Mouse (Mus musculus) ZHBTc4 (cell line): ENCODE results near the gene Nt5c3b.

Source experiments
- DNase-seq: peaks from one replicate; pipeline ENCODE4 v3.0.0-alpha.2; 2011; ENCODE audit warnings: low read depth, low spot score

The Nt5c3b gene

DNA sequence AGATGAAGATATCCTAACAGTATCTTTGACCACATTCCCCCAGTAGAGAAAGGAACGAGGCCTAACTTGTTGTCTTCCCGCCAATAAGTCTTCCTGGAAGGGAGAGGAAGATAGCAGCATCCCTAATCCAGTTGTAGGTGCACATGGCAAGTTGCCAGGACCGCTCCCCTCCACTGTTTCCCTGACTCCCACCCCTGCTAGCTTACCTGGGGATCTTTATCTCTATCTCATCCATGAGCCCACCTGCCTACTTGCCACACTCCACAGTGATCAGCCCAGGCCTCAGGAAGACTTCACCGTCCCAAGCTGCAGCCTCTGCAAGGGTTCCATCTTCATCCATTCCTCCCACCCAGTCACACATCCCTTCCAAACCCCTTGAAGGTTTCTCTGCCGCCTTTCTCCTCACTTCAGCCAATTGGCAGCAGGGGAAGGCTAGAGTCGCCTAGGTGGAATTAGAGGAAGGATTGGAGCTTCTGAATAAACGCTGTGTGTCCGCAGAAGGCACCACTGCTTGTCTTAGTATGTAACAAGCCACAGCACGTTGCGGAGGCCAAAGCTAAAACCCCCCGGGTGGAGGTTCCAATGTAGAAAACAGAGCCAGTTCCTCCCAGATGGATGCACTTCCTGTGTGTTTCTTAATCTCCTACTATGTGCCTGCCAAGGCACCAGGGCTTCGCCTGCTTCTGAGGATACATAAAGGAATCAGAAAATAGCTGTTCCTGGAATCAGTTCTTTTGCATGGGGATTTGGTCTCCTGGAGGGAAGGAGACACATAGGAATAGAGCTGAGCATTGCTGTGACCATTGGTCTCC lies 41.7 kb downstream of the Nt5c3b start:
- no peak for DNase-seq

DNA sequence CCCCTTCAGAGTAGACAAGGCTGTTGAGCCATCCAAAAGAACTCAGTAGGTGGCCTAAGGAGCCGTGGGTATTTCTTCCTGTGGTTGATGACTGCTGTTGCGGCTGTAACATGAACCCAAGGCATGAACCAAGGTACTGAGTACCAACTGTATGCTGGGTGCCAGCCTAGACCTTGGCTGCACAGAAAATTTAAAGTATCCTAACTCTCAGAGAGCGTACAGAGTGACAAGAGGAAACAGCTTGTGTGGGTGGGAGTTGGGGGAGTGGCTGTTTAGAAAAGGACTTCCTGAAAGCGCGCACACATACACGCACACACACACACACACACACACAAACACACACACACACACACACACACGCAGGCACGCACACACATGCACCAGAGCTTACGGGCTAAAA lies 42.3 kb downstream of the Nt5c3b start:
- DNase-seq: peak; percentile 37

- DNase-seq: no peak
Measured at GRCm38 (mm10) chr11:100398517-100398916, 43.1 kb downstream of the Nt5c3b start.

DNA sequence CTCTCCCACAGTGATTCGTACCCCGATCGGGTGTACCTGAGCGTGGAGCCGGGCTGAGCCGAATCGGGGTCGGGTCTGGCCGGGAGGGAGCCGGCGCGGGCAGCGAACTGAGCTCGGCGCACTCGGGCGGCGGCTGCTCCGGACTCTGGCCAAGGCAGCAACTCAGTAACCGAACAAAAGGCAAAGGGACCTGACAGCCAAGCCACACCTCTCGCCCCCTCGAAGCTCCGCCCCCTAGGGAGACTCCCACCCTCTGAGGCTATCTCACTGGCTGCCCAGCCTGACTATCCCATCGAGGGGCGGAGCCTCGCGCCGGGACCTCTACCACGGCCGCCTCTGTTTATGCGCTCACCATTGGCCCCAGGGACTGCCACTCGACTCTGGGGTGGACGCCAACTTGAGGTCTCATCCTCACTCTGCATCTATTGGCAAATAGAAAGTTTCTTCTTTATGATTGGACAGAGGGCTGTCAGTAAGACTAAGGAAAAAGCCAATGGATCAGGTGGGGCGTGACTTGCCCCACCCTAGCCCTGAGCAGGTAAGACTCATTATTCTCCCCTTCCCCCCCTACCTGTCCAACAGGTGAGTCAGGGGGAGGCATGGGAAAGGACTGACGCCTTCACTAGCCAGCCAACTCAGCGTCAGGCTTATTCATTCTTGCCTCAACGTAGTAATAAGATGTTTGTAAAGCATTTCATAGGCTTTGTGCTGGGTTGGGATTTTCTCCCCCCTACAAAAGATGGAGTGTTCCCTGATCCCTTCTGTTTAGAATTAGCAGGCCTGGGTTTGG lies 43.8 kb downstream of the Nt5c3b start, which contains the start of gene Jup:
TSS of gene Jup (minus strand) at position 164 of the 790 bp plus-strand sequence.
- peak; percentile 100 for DNase-seq

DNA sequence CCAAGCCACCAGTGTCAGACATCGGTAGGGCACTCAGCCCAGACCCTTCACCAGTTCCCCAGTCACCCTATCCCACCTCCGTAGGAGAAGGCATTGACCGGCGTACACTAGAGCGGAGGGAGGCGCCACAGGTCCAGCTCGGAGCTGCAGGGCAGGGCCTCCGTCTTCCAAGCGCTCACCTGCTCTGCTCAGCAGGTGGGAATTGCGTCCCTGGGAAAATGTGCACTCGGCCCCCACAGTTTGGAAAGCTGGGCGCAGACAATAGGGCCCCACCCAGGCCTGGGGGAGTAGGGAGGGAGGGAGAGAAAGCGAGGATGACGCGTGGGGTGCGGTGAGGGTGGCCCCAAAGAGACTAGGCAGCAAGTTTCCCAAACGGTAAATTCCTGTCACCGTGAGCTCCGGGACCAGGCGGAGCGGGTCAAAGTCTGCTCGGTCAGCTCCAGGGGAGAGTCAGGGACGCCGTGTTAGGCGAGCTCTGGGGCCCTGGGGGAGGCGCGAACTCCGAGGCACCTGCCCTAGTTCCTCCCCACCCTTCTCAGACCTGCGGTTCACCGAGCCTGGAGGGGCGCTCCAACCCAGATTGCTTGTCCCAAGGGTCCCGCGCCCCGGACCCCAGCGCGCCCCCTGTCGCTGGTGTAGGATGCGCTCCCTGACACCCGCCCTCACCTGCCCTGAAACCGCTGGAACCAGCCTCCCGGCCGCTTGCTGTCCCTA lies 44.6 kb downstream of the Nt5c3b start:
- peak; percentile 58 for DNase-seq

DNA sequence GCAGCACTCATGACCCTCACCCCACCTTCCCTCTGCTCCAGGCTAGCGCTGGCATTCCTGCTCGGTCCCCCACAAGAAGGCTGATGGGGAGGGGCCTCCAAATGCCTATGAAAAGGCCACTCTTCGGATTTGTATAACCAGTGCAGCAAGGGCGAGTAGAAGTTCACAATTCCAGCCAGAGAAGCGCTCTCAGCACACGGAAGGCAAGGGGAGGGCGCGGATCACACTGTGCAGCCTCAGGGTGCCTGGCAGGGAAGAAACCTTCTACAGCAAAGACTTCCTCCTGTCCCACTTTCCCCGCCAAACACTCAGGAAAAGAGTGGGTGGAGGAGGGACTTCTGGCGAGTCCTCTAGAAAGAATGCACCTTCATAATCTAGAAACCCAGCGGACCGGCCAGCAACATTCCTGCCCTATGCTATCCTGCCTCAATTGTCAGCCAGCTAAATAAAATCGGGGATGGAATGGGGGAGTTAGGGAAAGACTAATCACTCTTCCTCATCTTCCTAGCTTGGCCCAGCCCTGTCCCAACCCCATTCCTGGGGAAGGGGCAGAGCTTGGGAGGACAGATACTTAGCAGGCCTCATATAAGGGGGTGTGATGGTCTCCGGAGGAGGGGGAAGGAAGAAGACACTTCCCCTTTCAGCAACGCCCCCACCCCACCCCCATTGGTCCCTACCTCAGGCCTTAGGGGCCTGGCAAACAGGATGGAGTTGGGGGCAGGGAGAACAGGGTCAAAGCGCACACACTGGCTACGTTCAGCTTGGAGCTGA lies 45.6 kb downstream of the Nt5c3b start:
- DNase-seq: peak; percentile 78

DNA sequence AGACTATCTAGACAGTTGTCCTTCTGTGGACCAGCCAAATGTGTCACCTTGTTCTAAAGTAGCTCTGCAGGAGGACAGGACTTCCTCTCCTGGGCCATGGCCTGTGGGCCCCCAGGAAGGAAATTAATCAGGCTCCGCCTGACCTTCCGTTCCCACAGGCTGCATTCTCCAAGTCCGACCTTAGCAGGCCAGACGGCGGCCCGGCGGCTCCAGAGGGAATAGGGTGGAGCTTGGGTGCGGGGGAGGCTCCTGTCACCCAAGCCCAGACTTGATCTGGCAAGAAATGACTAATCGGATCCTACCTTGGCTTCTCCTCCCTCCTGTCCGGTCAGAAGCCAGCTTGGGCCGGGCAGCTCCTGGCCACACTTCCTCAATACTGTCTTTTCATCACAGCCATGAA lies 46.4 kb downstream of the Nt5c3b start:
- peak; percentile 78 for DNase-seq

DNA sequence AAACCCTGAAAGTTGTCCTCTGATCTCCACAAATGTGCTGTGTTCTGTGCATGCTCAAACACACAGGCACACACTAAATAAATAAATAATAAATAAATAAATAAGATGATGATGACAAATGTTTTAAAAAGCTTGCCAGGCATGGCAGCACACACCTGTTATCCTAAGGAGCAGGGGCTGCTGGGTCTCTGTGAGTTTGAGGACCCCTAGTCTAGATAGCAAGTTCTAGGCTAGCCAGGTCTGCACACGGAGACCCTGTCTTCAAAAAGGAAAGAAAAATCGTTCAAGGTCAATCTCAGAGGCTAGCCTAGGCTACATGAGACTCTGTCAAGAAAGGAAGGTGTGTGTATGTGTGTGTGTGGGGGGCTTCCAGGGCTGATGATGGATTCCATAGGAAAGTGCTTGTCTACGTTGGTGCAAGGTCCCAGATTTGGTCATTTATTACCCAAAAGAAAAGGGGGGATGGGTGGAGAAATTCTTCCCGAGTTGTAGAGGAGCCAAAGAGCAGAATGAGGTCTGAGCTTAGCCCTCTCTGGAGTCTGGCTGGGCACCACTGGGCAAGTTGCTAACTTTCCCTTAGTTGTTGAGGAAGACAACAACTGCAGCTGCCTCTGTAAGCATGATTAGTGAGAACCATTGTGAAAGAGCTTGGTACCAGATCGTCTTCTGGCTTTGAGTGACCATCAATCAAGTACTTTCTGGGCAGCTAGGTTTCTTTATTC lies 47.1 kb downstream of the Nt5c3b start:
- no peak for DNase-seq

- no peak for DNase-seq
Measured at GRCm38 (mm10) chr11:100393733-100394132, 47.9 kb downstream of the Nt5c3b start.

- DNase-seq: no peak
Measured at GRCm38 (mm10) chr11:100392958-100393357, 48.6 kb downstream of the Nt5c3b start.

GRCm38 (mm10) chr11:100391884-100392345 lies 49.7 kb downstream of the Nt5c3b start:
- DNase-seq: no peak

GRCm38 (mm10) chr11:100391081-100391883 lies 50.3 kb downstream of the Nt5c3b start:
- DNase-seq: peak; percentile 72

GRCm38 (mm10) chr11:100389931-100390445 lies 51.6 kb downstream of the Nt5c3b start:
- peak; percentile 84 for DNase-seq

- DNase-seq: no peak
Measured at GRCm38 (mm10) chr11:100388588-100388987, 53.0 kb downstream of the Nt5c3b start.

- no peak for DNase-seq
Measured at GRCm38 (mm10) chr11:100387589-100388375, 53.8 kb downstream of the Nt5c3b start.

DNA sequence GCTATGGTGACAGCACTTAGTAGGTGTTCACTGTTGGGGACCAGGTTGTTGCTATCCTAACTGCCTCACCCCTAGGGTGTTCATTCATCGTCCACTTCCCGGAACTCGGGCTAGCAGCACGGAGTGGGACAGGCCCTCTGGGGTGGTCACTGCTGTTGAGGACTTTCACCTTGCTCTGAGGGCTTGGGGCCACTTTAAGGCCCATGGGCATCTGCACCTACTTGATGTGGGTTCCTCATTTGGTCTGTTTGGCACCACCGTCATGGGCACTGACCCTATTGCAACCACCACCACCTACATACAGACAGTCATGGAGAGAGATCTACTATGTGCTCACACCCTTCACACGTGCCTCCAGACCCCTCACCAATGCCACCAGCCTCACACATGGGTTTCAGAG lies 54.5 kb downstream of the Nt5c3b start:
- no peak for DNase-seq

DNA sequence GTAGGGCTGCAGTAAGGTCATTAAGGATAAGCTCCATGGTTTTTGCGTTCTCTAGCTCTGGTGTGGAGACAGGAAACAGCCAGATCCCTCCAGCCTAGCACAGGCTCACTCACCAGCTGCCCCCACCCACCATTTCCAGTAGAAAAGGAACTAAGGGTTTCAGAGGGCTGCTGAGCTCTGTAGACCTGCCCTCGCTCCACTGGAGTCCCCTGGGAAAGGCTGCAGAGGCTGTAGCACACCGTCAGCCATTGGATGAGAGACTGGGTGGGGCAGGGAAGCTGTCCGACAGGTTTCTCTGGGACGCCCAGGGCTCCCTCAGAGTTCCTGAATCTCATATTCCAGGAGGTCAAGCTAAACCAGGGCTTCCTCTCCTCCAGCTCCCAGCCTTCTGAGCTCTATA lies 55.0 kb downstream of the Nt5c3b start:
- peak; percentile 92 for DNase-seq

DNA sequence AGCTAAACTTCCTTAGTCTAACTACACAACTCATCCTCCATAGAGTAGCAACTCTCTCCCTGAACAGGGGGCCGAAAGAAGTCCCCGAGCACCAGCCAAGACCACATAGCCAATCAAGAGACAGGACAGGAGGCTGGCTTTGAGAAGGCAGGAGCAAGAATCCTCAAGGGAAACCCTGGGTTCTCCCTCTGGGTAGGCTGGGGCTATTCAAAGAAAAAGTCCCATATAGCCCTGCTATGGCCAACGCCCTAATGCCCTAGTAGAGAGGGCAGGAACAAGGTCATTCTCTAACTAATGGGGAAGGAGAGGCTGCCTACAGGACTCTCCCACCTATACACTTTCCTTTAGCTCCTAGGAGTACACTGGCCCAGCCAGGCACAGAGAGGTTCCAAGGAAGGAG lies 56.6 kb downstream of the Nt5c3b start:
- DNase-seq: peak; percentile 83

GRCm38 (mm10) chr11:100382682-100383081 lies 58.9 kb downstream of the Nt5c3b start:
- peak; percentile 57 for DNase-seq
